Comparison of ENCODE assay signal across 10 mouse cellular contexts in genomic region chr8:121376116-121376950, GRCm38 (mm10).
A peak's percentile ranks its signal among the peaks of the same experiment; 100 is the strongest.
DNase-seq lines count a peak whose midpoint lies in the region; ATAC-seq lines count a peak whose summit lies in the region.
"Had no signal": no experiment of that assay in that cellular context is flagged by ENCODE, and none has a peak within 500 bp of the region (broad histone marks: within the 10 kb centered on the region; RNA-seq: fewer than 3 reads in every experiment).

No protein-coding gene starts in this region.

- 22% methylated on average over 10 of the region's 10 CpGs for WGBS in kidney, embryonic 16.5 days

- no peak overlapping the region for H3K4me2 ChIP-seq in kidney, embryonic 16.5 days (replicated peaks; ENCODE audit: low read depth, low read length)
- H3K4me2 ChIP-seq: embryonic facial prominence, embryonic 15.5 days; limb, embryonic 15.5 days had no signal

- peak overlapping the region; percentile 40; the same call in 1 of the 2 replicates for H3K9ac ChIP-seq in kidney, embryonic 16.5 days (replicated peaks; ENCODE audit: low read length)
- H3K9ac ChIP-seq: embryonic facial prominence, embryonic 15.5 days; limb, embryonic 15.5 days had no signal

- peak overlapping the region; percentile 85 for H3K27ac ChIP-seq in kidney, embryonic 16.5 days (ENCODE audit: low read length)
- H3K27ac ChIP-seq: embryonic facial prominence, embryonic 15.5 days; limb, embryonic 15.5 days had no signal

- no peaks in the 10 kb centered on the region for H3K9me3 ChIP-seq in kidney, embryonic 16.5 days (ENCODE audit: low read length)
- H3K9me3 ChIP-seq: embryonic facial prominence, embryonic 15.5 days; limb, embryonic 15.5 days had no signal

- peak; percentile 69 for DNase-seq in layer of hippocampus, adult 11-12 months (ENCODE audit: low spot score)
- DNase-seq in layer of hippocampus, adult 9-10 months (ENCODE audit: low spot score): no peak
- DNase-seq in adrenal gland, postnatal 36 days: peak; percentile 96
- DNase-seq in heart, adult 9 months (ENCODE audit: low spot score in 2 of 2): peak; percentile 91
- DNase-seq in lung, postnatal 25 days (ENCODE audit: low spot score): peak; percentile 76
- no peak for DNase-seq in yolk sac, embryonic 10.5 days (ENCODE audit: low spot score)
- DNase-seq in right cerebral cortex, postnatal 4 days: no peak

- no peak overlapping the region for H3K4me3 ChIP-seq in kidney, embryonic 16.5 days (ENCODE audit: low read length)
- H3K4me3 ChIP-seq: embryonic facial prominence, embryonic 15.5 days; limb, embryonic 15.5 days had no signal

- H3K4me1 ChIP-seq in kidney, embryonic 16.5 days (ENCODE audit: insufficient read depth, low read length): peaks cover 79% of the 10 kb centered on the region

- no peaks in the 10 kb centered on the region for H3K36me3 ChIP-seq in kidney, embryonic 16.5 days (ENCODE audit: insufficient read depth, low read length)
- H3K36me3 ChIP-seq: embryonic facial prominence, embryonic 15.5 days; limb, embryonic 15.5 days had no signal

- no peaks in the 10 kb centered on the region for H3K27me3 ChIP-seq in kidney, embryonic 16.5 days (ENCODE audit: insufficient read depth, low read length)

- ATAC-seq in kidney, embryonic 16.5 days (ENCODE audit: low FRiP score, low TSS enrichment): peak; percentile 68

Comparison
In these comparisons a context has a peak if more than half of its experiments do, and no peak if none do; other contexts are left out.
1. DNase-seq: peak in layer of hippocampus, adult 11-12 months (single experiment), adrenal gland, postnatal 36 days (2 of 2), heart, adult 9 months (2 of 2) and lung, postnatal 25 days (single experiment); none in layer of hippocampus, adult 9-10 months (single experiment), yolk sac, embryonic 10.5 days (single experiment) and right cerebral cortex, postnatal 4 days (single experiment).